13 mouse cellular contexts compared by ENCODE assay signal in genomic region chr6:101531914-101532313, GRCm38 (mm10).
DNase-seq lines count a peak whose midpoint lies in the region; ATAC-seq and TF ChIP-seq lines count a peak whose summit lies in the region.
"Had no signal": no experiment of that assay in that cellular context is flagged by ENCODE, and none has a peak within 500 bp of the region (broad histone marks: within the 10 kb centered on the region; RNA-seq: fewer than 3 reads in every experiment).

No protein-coding gene starts in this region.

- TF ChIP-seq POLR2A in brain, embryonic 14.5 days (IDR thresholded peaks at IDR 0.05; ENCODE audit: borderline replicate concordance, extremely low read depth, insufficient read depth, insufficient read length, poor library complexity, severe bottlenecking): no peak

- H3K36me3 ChIP-seq in heart, embryonic 14.5 days (ENCODE audit: control insufficient read depth, insufficient read depth, low read length): no peaks in the 10 kb centered on the region
- H3K36me3 ChIP-seq in lung, postnatal 0 days (ENCODE audit: insufficient read depth, low read length): no peaks in the 10 kb centered on the region
- H3K36me3 ChIP-seq in stomach, postnatal 0 days (ENCODE audit: control insufficient read depth, insufficient read depth, low read length): no peaks in the 10 kb centered on the region
- H3K36me3 ChIP-seq: neural tube, embryonic 15.5 days had no signal

- no peak for TF ChIP-seq CTCF in lung, postnatal 0 days (IDR thresholded peaks at IDR 0.05)
- no peak for TF ChIP-seq CTCF in brain, embryonic 14.5 days (IDR thresholded peaks at IDR 0.05; ENCODE audit: borderline replicate concordance, extremely low read depth, insufficient read depth, insufficient read length)
- TF ChIP-seq CTCF in stomach, postnatal 0 days (IDR thresholded peaks at IDR 0.05; ENCODE audit: low read depth): no peak

- H3K27ac ChIP-seq in heart, embryonic 14.5 days (replicated peaks in 1 of 2; ENCODE audit: control insufficient read depth in 1 of 2, insufficient read depth in 1 of 2, low read depth in 2 of 2, low read length in 2 of 2): peak overlapping the region; percentile 21 to 60; a peak in 3 of 4 replicates
- 0 out of 2 replicates have a peak overlapping the region, but pooled peaks have one; percentile 57 for H3K27ac ChIP-seq in lung, postnatal 0 days (ENCODE audit: low read length)
- no peak overlapping the region for H3K27ac ChIP-seq in stomach, postnatal 0 days (replicated peaks)
- H3K27ac ChIP-seq: forebrain, embryonic 13.5 days; neural tube, embryonic 15.5 days had no signal

- H3K4me2 ChIP-seq in heart, embryonic 14.5 days (ENCODE audit: low read length): peak overlapping the region; percentile 59
- H3K4me2 ChIP-seq in lung, postnatal 0 days (replicated peaks; ENCODE audit: low read depth, low read length): peak overlapping the region; percentile 42; the same call in 1 of the 2 replicates
- peak overlapping the region; percentile 38; the same call in 1 of the 2 replicates for H3K4me2 ChIP-seq in stomach, postnatal 0 days (replicated peaks; ENCODE audit: low read depth)
- H3K4me2 ChIP-seq: forebrain, embryonic 13.5 days; liver, embryonic 11.5 days; neural tube, embryonic 15.5 days had no signal

- H3K4me3 ChIP-seq in heart, embryonic 14.5 days (ENCODE audit: control insufficient read depth in 1 of 2, insufficient read depth in 1 of 2, low read depth in 1 of 2, low read length in 2 of 2): no peak overlapping the region
- no peak overlapping the region for H3K4me3 ChIP-seq in lung, postnatal 0 days (ENCODE audit: low read depth, low read length)
- no peak overlapping the region for H3K4me3 ChIP-seq in stomach, postnatal 0 days (ENCODE audit: low read depth, low read length)
- H3K4me3 ChIP-seq: forebrain, embryonic 13.5 days; neural tube, embryonic 15.5 days had no signal

- no peak overlapping the region for H3K9ac ChIP-seq in heart, embryonic 14.5 days (ENCODE audit: low read length)
- H3K9ac ChIP-seq in lung, postnatal 0 days (replicated peaks; ENCODE audit: low read depth): no peak overlapping the region
- H3K9ac ChIP-seq in stomach, postnatal 0 days (ENCODE audit: low read length): no peak overlapping the region
- H3K9ac ChIP-seq: forebrain, embryonic 13.5 days; neural tube, embryonic 15.5 days had no signal

- H3K27me3 ChIP-seq in heart, embryonic 14.5 days (ENCODE audit: control insufficient read depth, insufficient read depth, low read length): no peaks in the 10 kb centered on the region
- H3K27me3 ChIP-seq in lung, postnatal 0 days (replicated peaks; ENCODE audit: insufficient read depth, low read length): no peaks in the 10 kb centered on the region
- H3K27me3 ChIP-seq in stomach, postnatal 0 days (ENCODE audit: control insufficient read depth, insufficient read depth, low read length): no peaks in the 10 kb centered on the region
- H3K27me3 ChIP-seq: CH12.LX; neural tube, embryonic 15.5 days had no signal

- no peaks in the 10 kb centered on the region for H3K9me3 ChIP-seq in heart, embryonic 14.5 days (ENCODE audit: control insufficient read depth, low read length)
- no peaks in the 10 kb centered on the region for H3K9me3 ChIP-seq in lung, postnatal 0 days (ENCODE audit: low read length)
- no peaks in the 10 kb centered on the region for H3K9me3 ChIP-seq in stomach, postnatal 0 days (ENCODE audit: control insufficient read depth, low read length)
- H3K9me3 ChIP-seq: forebrain, embryonic 13.5 days; neural tube, embryonic 15.5 days had no signal

- no peak for DNase-seq in heart, adult 18-20 months
- DNase-seq in lung, postnatal 0 days (ENCODE audit: low spot score): peak; percentile 71
- DNase-seq in lung, postnatal 14 days: no peak
- peak; percentile 20 for DNase-seq in brain, embryonic 14.5 days (ENCODE audit: low read depth)
- DNase-seq in stomach, postnatal 0 days (ENCODE audit: low spot score): no peak
- DNase-seq in layer of hippocampus, adult 9-10 months (ENCODE audit: low spot score): no peak
- DNase-seq: cerebellum, adult 2 months had no signal

- no peak for TF ChIP-seq EP300 in lung, postnatal 0 days (IDR thresholded peaks at IDR 0.05)
- TF ChIP-seq EP300 in stomach, postnatal 0 days (optimal IDR thresholded peaks at IDR 0.05): no peak

- ATAC-seq in heart, embryonic 14.5 days (ENCODE audit: insufficient number of reproducible peaks, insufficient read depth, low FRiP score, low read depth): no peak
- no peak for ATAC-seq in lung, postnatal 0 days
- no peak for ATAC-seq in stomach, postnatal 0 days (ENCODE audit: low FRiP score, low TSS enrichment)
- ATAC-seq: forebrain, embryonic 13.5 days; Patski had no signal

- H3K4me1 ChIP-seq in heart, embryonic 14.5 days (ENCODE audit: control insufficient read depth in 2 of 2, insufficient read depth in 2 of 2, low read length in 2 of 2): peaks cover 3 to 7% of the 10 kb centered on the region in 2 experiments; a peak in 2 of 4 replicates
- H3K4me1 ChIP-seq in lung, postnatal 0 days (ENCODE audit: insufficient read depth, low read depth, low read length): no peaks in the 10 kb centered on the region
- H3K4me1 ChIP-seq in stomach, postnatal 0 days (replicated peaks; ENCODE audit: control insufficient read depth, insufficient read depth): no peaks in the 10 kb centered on the region
- H3K4me1 ChIP-seq: neural tube, embryonic 15.5 days had no signal

- WGBS in heart, embryonic 14.5 days: 63% methylated on average over 5 of the region's 5 CpGs
- WGBS in lung, postnatal 0 days: 57% methylated on average over 5 of the region's 5 CpGs
- 53% methylated on average over 5 of the region's 5 CpGs for WGBS in stomach, postnatal 0 days

Comparison
In these comparisons a context has a peak if more than half of its experiments do, and no peak if none do; other contexts are left out.
1. DNase-seq: peak in lung, postnatal 0 days (single experiment) and brain, embryonic 14.5 days (single experiment); none in heart, adult 18-20 months (0 of 2), lung, postnatal 14 days (single experiment), stomach, postnatal 0 days (single experiment) and layer of hippocampus, adult 9-10 months (single experiment).
2. Peak in every context shown above with its lines, with median percentiles within 50 percentile points of each other: H3K4me2 ChIP-seq.